Mouse (Mus musculus): ENCODE results near the gene Rrp9.

The Rrp9 gene

GRCm38 (mm10) chr9:106456325-106457162 lies 19.2 kb upstream of the Rrp9 start:
- DNase-seq (ENCODE audit: low read depth, low spot score), result no peak

- no peak for DNase-seq (ENCODE audit: low read depth, low spot score)
These were observed 18.6 kb upstream of the Rrp9 start for GRCm38 (mm10) chr9:106457163-106457559.

GRCm38 (mm10) chr9:106457920-106458319 lies 17.8 kb upstream of the Rrp9 start:
- no peak for DNase-seq (ENCODE audit: low read depth, low spot score)

GRCm38 (mm10) chr9:106459946-106460345 lies 15.8 kb upstream of the Rrp9 start:
- DNase-seq (ENCODE audit: low read depth, low spot score), result no peak

- DNase-seq (ENCODE audit: low read depth, low spot score), result no peak
These were observed 15.2 kb upstream of the Rrp9 start for GRCm38 (mm10) chr9:106460401-106461025.

- no peak for DNase-seq (ENCODE audit: low read depth, low spot score)
These were observed 14.7 kb upstream of the Rrp9 start for GRCm38 (mm10) chr9:106461026-106461415.

GRCm38 (mm10) chr9:106461641-106462429 lies 13.9 kb upstream of the Rrp9 start:
- no peak for DNase-seq (ENCODE audit: low read depth, low spot score)

- DNase-seq (ENCODE audit: low read depth, low spot score), result no peak
These were observed 13.3 kb upstream of the Rrp9 start for GRCm38 (mm10) chr9:106462430-106462800.

- DNase-seq (ENCODE audit: low read depth, low spot score), result no peak
These were observed 12.4 kb upstream of the Rrp9 start for GRCm38 (mm10) chr9:106463122-106464063.

- peak; percentile 77 for DNase-seq (ENCODE audit: low read depth, low spot score)
These were observed 10.8 kb upstream of the Rrp9 start for GRCm38 (mm10) chr9:106464751-106465541.

GRCm38 (mm10) chr9:106465571-106466200 lies 10.1 kb upstream of the Rrp9 start, which contains the start of gene Gpr62:
Gene Gpr62, minus strand, starts transcription at chr9:106465938.
- DNase-seq (ENCODE audit: low read depth, low spot score), result no peak

GRCm38 (mm10) chr9:106466721-106467120 lies 9.0 kb upstream of the Rrp9 start:
- DNase-seq (ENCODE audit: low read depth, low spot score), result no peak

- no peak for DNase-seq (ENCODE audit: low read depth, low spot score)
These were observed 8.0 kb upstream of the Rrp9 start for GRCm38 (mm10) chr9:106467746-106468145.

- no peak for DNase-seq (ENCODE audit: low read depth, low spot score)
These were observed 6.4 kb upstream of the Rrp9 start for GRCm38 (mm10) chr9:106469317-106469716.

GRCm38 (mm10) chr9:106469776-106470175 lies 6.0 kb upstream of the Rrp9 start:
- DNase-seq (ENCODE audit: low read depth, low spot score), result no peak

- no peak for DNase-seq (ENCODE audit: low read depth, low spot score)
These were observed 4.6 kb upstream of the Rrp9 start for GRCm38 (mm10) chr9:106470991-106471750.

- DNase-seq (ENCODE audit: low read depth, low spot score), result peak; percentile 93
These were observed 3.9 kb upstream of the Rrp9 start for GRCm38 (mm10) chr9:106471892-106472291.

- DNase-seq (ENCODE audit: low read depth, low spot score), result no peak
These were observed 3.4 kb upstream of the Rrp9 start for GRCm38 (mm10) chr9:106472321-106472720.
